9 mouse cellular contexts compared by ENCODE assay signal in genomic region chr2:161339327-161340001, GRCm38 (mm10).
DNase-seq lines count a peak whose midpoint lies in the region; ATAC-seq and TF ChIP-seq lines count a peak whose summit lies in the region.
"Had no signal": no experiment of that assay in that cellular context is flagged by ENCODE, and none has a peak within 500 bp of the region (broad histone marks: within the 10 kb centered on the region; RNA-seq: fewer than 3 reads in every experiment).

No protein-coding gene starts in this region.

- WGBS in embryonic facial prominence, embryonic 15.5 days: 7% methylated on average over 14 of the region's 14 CpGs
- 10% methylated on average over 14 of the region's 14 CpGs for WGBS in neural tube, embryonic 11.5 days
- 26% methylated on average over 14 of the region's 14 CpGs for WGBS in cerebellum, adult 2 months
- 19% methylated on average over 14 of the region's 14 CpGs for WGBS in heart, adult 2 months

- no peaks in the 10 kb centered on the region for H3K36me3 ChIP-seq in embryonic facial prominence, embryonic 15.5 days
- no peaks in the 10 kb centered on the region for H3K36me3 ChIP-seq in neural tube, embryonic 11.5 days (ENCODE audit: control insufficient read depth, insufficient read depth, low read length)
- no peaks in the 10 kb centered on the region for H3K36me3 ChIP-seq in heart, adult 2 months (ENCODE audit: control insufficient read depth, insufficient read depth, low read length)
- H3K36me3 ChIP-seq: lung, embryonic 15.5 days had no signal

- peak overlapping the region; percentile 66 for H3K27ac ChIP-seq in embryonic facial prominence, embryonic 15.5 days (replicated peaks)
- 0 out of 2 replicates have a peak overlapping the region, but pooled peaks have one; percentile 9 for H3K27ac ChIP-seq in neural tube, embryonic 11.5 days (ENCODE audit: low read depth, low read length)
- H3K27ac ChIP-seq in cerebellum, adult 2 months (ENCODE audit: insufficient read depth, low read length): no peak overlapping the region
- no peak overlapping the region for H3K27ac ChIP-seq in heart, adult 2 months
- H3K27ac ChIP-seq: lung, embryonic 15.5 days had no signal

- H3K4me2 ChIP-seq in embryonic facial prominence, embryonic 15.5 days (replicated peaks): peak overlapping the region; percentile 4; the same call in 1 of the 2 replicates
- H3K4me2 ChIP-seq in neural tube, embryonic 11.5 days (ENCODE audit: low read depth): 0 out of 2 replicates have a peak overlapping the region, but pooled peaks have one; percentile 5
- H3K4me2 ChIP-seq: lung, embryonic 15.5 days had no signal

- H3K9ac ChIP-seq in embryonic facial prominence, embryonic 15.5 days: no peak overlapping the region
- H3K9ac ChIP-seq in neural tube, embryonic 11.5 days (ENCODE audit: low read length): no peak overlapping the region
- no peak overlapping the region for H3K9ac ChIP-seq in heart, adult 2 months (ENCODE audit: low read depth, low read length)
- H3K9ac ChIP-seq: lung, embryonic 15.5 days had no signal

- no peaks in the 10 kb centered on the region for H3K9me3 ChIP-seq in embryonic facial prominence, embryonic 15.5 days (replicated peaks)
- H3K9me3 ChIP-seq in neural tube, embryonic 11.5 days (ENCODE audit: control insufficient read depth, low read length): no peaks in the 10 kb centered on the region
- H3K9me3 ChIP-seq: lung, embryonic 15.5 days had no signal

- no peak for TF ChIP-seq EP300 in heart, adult 2 months (IDR thresholded peaks at IDR 0.05; ENCODE audit: insufficient read depth, low read depth, low read length)

- TF ChIP-seq CTCF in cerebellum, adult 2 months (IDR thresholded peaks at IDR 0.05; ENCODE audit: borderline replicate concordance, insufficient read depth, low read depth, low read length): no peak
- no peak for TF ChIP-seq CTCF in heart, adult 2 months (IDR thresholded peaks at IDR 0.05)

- ATAC-seq in frontal cortex, adult (ENCODE audit: low TSS enrichment): 0 out of 2 replicates have a peak, but pooled peaks have one; percentile 17
- peak; percentile 52; the same call in 1 of the 2 replicates for ATAC-seq in embryonic facial prominence, embryonic 15.5 days (ENCODE audit: insufficient number of reproducible peaks, low FRiP score, low TSS enrichment, low read depth)
- ATAC-seq in neural tube, embryonic 11.5 days (ENCODE audit: insufficient read depth, low FRiP score, low TSS enrichment): peak; percentile 62

- no peaks in the 10 kb centered on the region for H3K79me2 ChIP-seq in heart, adult 2 months (replicated peaks; ENCODE audit: control insufficient read depth, insufficient read depth, low read length)

- no peak for DNase-seq in frontal cortex, postnatal 25 days (ENCODE audit: low spot score in 2 of 2)
- DNase-seq in hindlimb bud, embryonic 11.5 days (ENCODE audit: extremely low spot score, low read depth, low spot score): peak; percentile 31
- DNase-seq in neural tube, embryonic 11.5 days (ENCODE audit: low spot score): peak; percentile 60
- no peak for DNase-seq in cerebellum, adult 2 months
- DNase-seq in heart, adult 2 months: no peak
- no peak for DNase-seq in urinary bladder, postnatal 14 days (ENCODE audit: low spot score)

- intact Hi-C loops in heart, adult 2 months (cut with DNase I): no loop called here

- H3K27me3 ChIP-seq in embryonic facial prominence, embryonic 15.5 days: peaks cover 7% of the 10 kb centered on the region
- H3K27me3 ChIP-seq in neural tube, embryonic 11.5 days (ENCODE audit: control insufficient read depth, insufficient read depth, low read length): no peaks in the 10 kb centered on the region
- H3K27me3 ChIP-seq in cerebellum, adult 2 months (ENCODE audit: control insufficient read depth, insufficient read depth, low read length): no peaks in the 10 kb centered on the region
- H3K27me3 ChIP-seq in heart, adult 2 months (ENCODE audit: control insufficient read depth, insufficient read depth, low read length): no peaks in the 10 kb centered on the region

- TF ChIP-seq POLR2A in cerebellum, adult 2 months (IDR thresholded peaks at IDR 0.05; ENCODE audit: borderline replicate concordance, insufficient read depth, low read length): no peak
- TF ChIP-seq POLR2A in heart, adult 2 months (IDR thresholded peaks at IDR 0.05; ENCODE audit: insufficient read depth, low read depth, low read length): no peak

- no peak overlapping the region for H3K4me3 ChIP-seq in embryonic facial prominence, embryonic 15.5 days (replicated peaks)
- no peak overlapping the region for H3K4me3 ChIP-seq in neural tube, embryonic 11.5 days (ENCODE audit: low read depth, low read length)
- H3K4me3 ChIP-seq in cerebellum, adult 2 months (replicated peaks; ENCODE audit: insufficient read depth, low read depth, low read length): no peak overlapping the region
- H3K4me3 ChIP-seq in heart, adult 2 months: no peak overlapping the region
- H3K4me3 ChIP-seq: lung, embryonic 15.5 days had no signal

- H3K4me1 ChIP-seq in embryonic facial prominence, embryonic 15.5 days: peaks cover 17% of the 10 kb centered on the region
- no peaks in the 10 kb centered on the region for H3K4me1 ChIP-seq in neural tube, embryonic 11.5 days (ENCODE audit: control insufficient read depth, insufficient read depth, low read length)
- peaks cover 5% of the 10 kb centered on the region; the same call in 1 of the 2 replicates for H3K4me1 ChIP-seq in cerebellum, adult 2 months (ENCODE audit: control insufficient read depth, insufficient read depth, low read length)
- H3K4me1 ChIP-seq in heart, adult 2 months (ENCODE audit: control insufficient read depth, insufficient read depth, low read length): peaks cover 4% of the 10 kb centered on the region; the same call in 1 of the 2 replicates

Comparison
In these comparisons a context has a peak if more than half of its experiments do, and no peak if none do; other contexts are left out.
1. DNase-seq: peak in hindlimb bud, embryonic 11.5 days (single experiment) and neural tube, embryonic 11.5 days (single experiment); none in frontal cortex, postnatal 25 days (0 of 2), cerebellum, adult 2 months (0 of 2), heart, adult 2 months (0 of 2) and urinary bladder, postnatal 14 days (single experiment).
2. H3K27ac ChIP-seq: peak in embryonic facial prominence, embryonic 15.5 days (single experiment) and neural tube, embryonic 11.5 days (single experiment); none in cerebellum, adult 2 months (single experiment) and heart, adult 2 months (single experiment).
3. Peak in every context shown above with its lines, with median percentiles within 50 percentile points of each other: ATAC-seq.